Mouse (Mus musculus) forebrain, embryonic 14.5 days (tissue): ENCODE measurements around the gene Gopc. TPM values are rescaled to one million over a fixed set of nuclear protein-coding genes. Genes with fewer than 3 reads are reported as not detected.
"Not testable (repeated sequence)": the region's sequence is repeated elsewhere in the genome, so short reads cannot be mapped to it uniquely, and the experiment has no call there.

ENCODE experiments used
- ATAC-seq: fragments of 200-750 bp; cut with Nextera tagmentation; 2 replicates; pipeline ENCODE4 v1.8.0; 2017; ENCODE audit warnings: mild to moderate bottlenecking, moderate library complexity
- DNase-seq: peaks from one replicate; pipeline ENCODE4 v3.0.0-alpha.2; 2015; ENCODE audit warnings: low spot score
- H3K27ac ChIP-seq: fragments of 300-500 bp; sonication (generic); 2 replicates; pipeline ENCODE4 v1.5.1; 2014; ENCODE audit warnings: low read depth, mild to moderate bottlenecking, control low read depth, low read length, moderate library complexity
- H3K27me3 ChIP-seq: fragments of 300-500 bp; sonication (generic); replicated peaks from 2 replicates; pipeline ENCODE4 v1.6.1; 2014; ENCODE audit warnings: low read length, control low read depth, mixed read lengths; ENCODE audit not compliant: control insufficient read depth, insufficient read depth
- H3K36me3 ChIP-seq: fragments of 300-500 bp; sonication (generic); 2 replicates; pipeline ENCODE4 v1.6.1; 2014; ENCODE audit warnings: low read length, control low read depth; ENCODE audit not compliant: control insufficient read depth, insufficient read depth
- H3K4me1 ChIP-seq: fragments of 300-500 bp; sonication (generic); 2 replicates; pipeline ENCODE4 v1.6.1; 2014; ENCODE audit warnings: antibody characterized with exemption, low read length, control low read depth; ENCODE audit not compliant: control insufficient read depth, insufficient read depth
- H3K4me2 ChIP-seq: fragments of 300-500 bp; sonication (generic); 2 replicates; pipeline ENCODE4 v1.6.1; 2014; ENCODE audit warnings: mild to moderate bottlenecking, control low read depth, low read length
- H3K4me3 ChIP-seq: fragments of 300-500 bp; sonication (generic); 2 replicates; pipeline ENCODE4 v1.5.1; 2014; ENCODE audit warnings: low read depth, low read length, control low read depth
- H3K9ac ChIP-seq: fragments of 300-500 bp; sonication (generic); 2 replicates; pipeline ENCODE4 v1.6.1; 2014; ENCODE audit warnings: mild to moderate bottlenecking, low read length, control low read depth, moderate library complexity
- H3K9me3 ChIP-seq: fragments of 300-500 bp; sonication (generic); replicated peaks from 2 replicates; pipeline ENCODE4 v1.6.1; 2016; ENCODE audit warnings: low read length, control low read depth, mixed read lengths; ENCODE audit not compliant: control insufficient read depth
- WGBS: fragments of 180-500 bp; shearing (Covaris S2); extraction: QIAGEN DNeasy Blood & Tissue Kit; methylation state at CpG from one replicate; pipeline ENCODE4 v1.1.7; 2014; 5-methylcytosine and 5-hydroxymethylcytosine counted together
- polyA plus RNA-seq: library from polyadenylated mRNA; unstranded; fragments of >200 nt; fragmentation: Nextera tagmentation; extraction: Ambion mirVana; gene quantifications from 2 replicates; pipeline ENCODE4 v1.2.1, GENCODE M21; 2014

Gopc gene
- polyA plus RNA-seq, 1 experiment from 2014 or later = 14.8 TPM

DNA sequence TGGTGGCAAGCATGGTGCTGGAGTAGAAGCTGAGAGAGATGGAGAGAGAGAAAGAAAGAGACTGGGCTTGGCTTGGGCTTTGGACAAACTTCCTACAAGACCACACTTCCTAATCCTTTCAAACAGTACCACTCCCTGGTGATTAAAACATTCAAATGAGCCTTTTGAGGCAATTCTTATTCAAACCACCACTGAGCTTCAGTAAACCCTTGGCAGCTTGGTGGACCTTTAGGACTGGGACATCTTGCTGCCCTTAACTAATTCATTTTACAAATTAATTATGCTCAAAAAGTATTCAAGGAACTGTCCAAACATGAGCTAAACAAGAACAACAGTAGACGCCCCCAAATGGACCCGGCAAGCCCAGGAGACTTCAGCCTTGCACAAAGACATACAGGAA, 86.0 kb downstream of the Gopc start:
- Histone ChIP-seq H3K9ac (no peak overlapping the region), H3K27ac (no peak overlapping the region), H3K36me3 (no peaks in the 10 kb centered on the region), H3K4me3 (no peak overlapping the region), H3K4me1 (peaks cover 3% of the 10 kb centered on the region; the same call in 1 of the 2 replicates), H3K27me3 (no peaks in the 10 kb centered on the region), H3K4me2 (no peak overlapping the region), H3K9me3 (no peaks in the 10 kb centered on the region)
- DNase-seq = peak; percentile 39
- WGBS = 21% methylated on average over 2 of the region's 2 CpGs
- 0 out of 2 replicates have a peak, but pooled peaks have one; percentile 20 for ATAC-seq

DNA sequence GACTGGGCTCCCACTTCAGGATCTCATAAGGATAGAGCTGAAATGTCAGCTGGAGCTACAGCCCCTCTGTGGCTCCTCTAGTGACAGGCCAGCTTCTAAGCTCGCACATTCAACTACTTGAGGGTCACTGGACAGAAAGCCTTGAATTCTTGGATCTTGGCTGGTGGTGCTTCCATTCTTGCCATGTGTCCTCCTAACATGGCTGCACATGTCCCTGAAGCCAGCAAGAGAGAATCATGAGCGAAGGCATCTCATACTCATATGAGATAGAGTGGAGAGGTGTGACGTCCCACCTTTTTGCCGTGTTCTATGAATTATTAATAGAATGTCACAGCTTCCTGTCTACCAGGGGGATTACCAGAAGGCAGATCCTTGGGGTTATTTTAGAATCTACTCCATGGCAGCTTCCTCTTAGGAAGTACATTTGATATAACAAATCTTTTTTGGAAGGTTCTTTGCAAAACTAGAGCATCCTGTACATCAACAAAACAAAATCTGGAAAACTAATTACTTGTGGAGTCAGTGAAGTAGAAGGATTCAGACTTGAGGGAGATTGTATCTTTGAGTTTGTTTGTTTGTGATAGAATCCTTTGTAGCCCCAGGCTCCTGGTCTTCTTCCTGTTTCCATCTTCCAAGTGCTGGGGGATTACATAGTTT, 87.9 kb downstream of the Gopc start:
- Histone ChIP-seq H3K4me3 (no peak overlapping the region), H3K27me3 (no peaks in the 10 kb centered on the region), H3K9me3 (no peaks in the 10 kb centered on the region), H3K9ac (no peak overlapping the region), H3K4me1 (peaks cover 3% of the 10 kb centered on the region; the same call in 1 of the 2 replicates), H3K36me3 (no peaks in the 10 kb centered on the region), H3K27ac (no peak overlapping the region), H3K4me2 (no peak overlapping the region)
- DNase-seq = no peak
- ATAC-seq = no peak
- 93% methylated on average over 4 of the region's 4 CpGs for WGBS

DNA sequence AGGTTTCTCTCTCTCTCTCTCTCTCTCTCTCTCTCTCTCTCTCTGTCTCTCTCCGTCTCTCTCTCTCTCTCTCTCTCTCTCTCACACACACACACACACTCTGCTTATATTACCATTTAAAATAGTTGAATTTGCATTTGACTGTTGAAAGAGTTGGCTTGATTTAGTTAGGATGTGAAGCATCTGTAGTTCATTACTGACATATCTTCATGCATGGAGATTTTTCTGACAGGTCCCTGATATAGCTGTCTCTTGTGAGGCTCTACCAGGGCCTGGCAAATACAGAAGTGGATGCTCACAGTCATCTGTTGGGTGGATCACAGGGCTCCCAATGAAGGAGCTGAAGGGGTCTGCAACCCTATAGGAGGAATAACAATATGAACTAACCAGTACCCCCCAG, 89.5 kb downstream of the Gopc start:
- H3K27ac ChIP-seq, H3K4me2 ChIP-seq, DNase-seq, H3K4me1 ChIP-seq, H3K36me3 ChIP-seq, H3K4me3 ChIP-seq, H3K9ac ChIP-seq, H3K27me3 ChIP-seq, H3K9me3 ChIP-seq, ATAC-seq: not testable (repeated sequence)
- 53% methylated on average over 1 of the region's 1 CpGs for WGBS

DNA sequence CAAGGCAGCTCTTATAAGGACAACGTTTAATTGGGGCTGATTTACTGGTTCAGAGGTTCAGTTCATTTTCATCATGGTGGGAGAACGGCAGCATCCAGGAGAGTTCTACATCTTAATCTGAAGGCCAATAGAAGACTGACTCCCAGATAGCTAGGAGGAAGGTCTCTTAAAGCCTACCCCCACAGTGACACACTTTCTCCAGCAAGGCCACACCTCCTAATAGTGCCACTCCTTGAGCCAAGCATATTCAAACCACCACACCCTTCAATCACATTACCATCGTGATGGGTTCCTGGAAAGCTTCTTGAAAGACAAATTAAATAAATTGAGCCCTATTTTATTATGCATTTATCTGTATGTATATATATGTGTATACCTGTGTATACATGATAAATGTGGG, 92.7 kb downstream of the Gopc start:
- H3K4me1 ChIP-seq = 0 out of 2 replicates have a peak, but pooled peaks cover 4% of the 10 kb centered on the region
- no peak for ATAC-seq
- 90% methylated on average over 3 of the region's 3 CpGs for WGBS

DNA sequence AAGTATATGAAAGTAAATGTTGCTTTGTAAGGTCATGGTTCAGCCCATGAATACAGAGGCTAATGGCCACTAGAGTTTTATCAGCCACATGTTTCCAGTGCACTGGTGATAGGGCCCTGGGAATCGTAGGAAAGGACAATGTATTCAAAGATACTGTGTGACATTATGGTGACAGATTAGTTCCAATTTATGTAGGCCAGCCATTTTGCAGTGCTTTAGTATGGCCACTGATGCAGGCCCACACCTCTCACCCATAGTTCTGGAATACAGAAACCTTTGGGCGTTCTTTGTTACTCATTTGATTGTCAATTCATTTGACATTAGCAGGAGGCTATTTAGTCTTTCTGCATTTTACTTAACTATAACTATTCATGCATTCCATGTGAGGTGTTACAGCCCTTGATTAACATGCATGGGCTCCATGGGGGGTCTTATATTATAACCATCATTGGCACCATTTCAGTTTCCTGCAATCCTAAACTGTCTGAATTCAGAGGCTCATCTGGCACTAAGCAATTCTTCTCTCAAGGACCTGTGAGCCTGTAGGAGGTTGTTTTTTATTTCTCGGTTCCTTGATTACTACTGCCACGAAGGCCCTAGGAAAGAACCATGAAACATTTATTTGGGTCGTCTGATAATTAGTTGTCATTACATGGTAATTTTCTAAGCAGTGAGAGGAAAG, 93.9 kb downstream of the Gopc start:
- peak overlapping the region; percentile 28; the same call in 1 of the 2 replicates for H3K27ac ChIP-seq
- 0 out of 2 replicates have a peak, but pooled peaks cover 4% of the 10 kb centered on the region for H3K4me1 ChIP-seq
- no peaks in the 10 kb centered on the region for H3K36me3 ChIP-seq
- no peaks in the 10 kb centered on the region for H3K9me3 ChIP-seq
- H3K4me3 ChIP-seq = no peak overlapping the region
- peak; percentile 56 for ATAC-seq
- 48% methylated on average over 5 of the region's 5 CpGs for WGBS
- DNase-seq = peak; percentile 39
- no peak overlapping the region for H3K9ac ChIP-seq
- no peaks in the 10 kb centered on the region for H3K27me3 ChIP-seq
- H3K4me2 ChIP-seq = no peak overlapping the region

More for the DNA sequence above, 92.7 kb downstream of the Gopc start:
- no peaks in the 10 kb centered on the region for H3K9me3 ChIP-seq
- no peaks in the 10 kb centered on the region for H3K36me3 ChIP-seq
- H3K9ac ChIP-seq = no peak overlapping the region
- no peak overlapping the region for H3K4me3 ChIP-seq
- no peak overlapping the region for H3K4me2 ChIP-seq
- DNase-seq = no peak
- H3K27ac ChIP-seq = no peak overlapping the region
- no peaks in the 10 kb centered on the region for H3K27me3 ChIP-seq

Other genes starting within 250 kb of the Gopc start
- not detected in 2 replicates for gene Ros1, start 186.9 kb downstream of the Gopc start, polyA plus RNA-seq
- 16.1 and 17.0 TPM in 2 replicates for gene Dcbld1, start 148.5 kb downstream of the Gopc start, polyA plus RNA-seq
- gene Gm26741, start 23.4 kb downstream of the Gopc start, polyA plus RNA-seq = not detected in 2 replicates
- gene Nepn, start 6.8 kb upstream of the Gopc start, polyA plus RNA-seq = not detected in 2 replicates
- 12.0 and 14.3 TPM in 2 replicates for gene Nus1, start 35.4 kb upstream of the Gopc start, polyA plus RNA-seq